Comparison of ENCODE assay signal across 8 mouse cellular contexts in the genomic region with DNA sequence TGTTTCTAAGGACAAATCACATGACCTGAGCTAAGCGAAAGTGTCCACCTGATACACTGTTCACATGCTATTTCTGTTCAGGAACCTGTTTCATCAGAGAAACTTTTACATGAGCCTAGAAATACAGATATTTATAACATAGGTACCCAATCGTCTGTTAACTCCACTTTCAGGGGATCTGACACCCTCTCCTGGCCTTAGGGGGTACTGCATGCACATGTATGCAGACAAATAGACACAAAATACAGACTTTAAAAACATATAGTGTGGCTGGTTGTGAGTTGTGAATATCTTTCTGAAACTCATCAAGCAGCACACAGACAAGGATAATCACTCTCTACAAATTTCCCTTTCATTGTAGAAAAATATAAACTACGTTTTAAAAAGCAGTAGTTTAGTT.
DNase-seq lines count a peak whose midpoint lies in the region; ATAC-seq lines count a peak whose summit lies in the region.
"Had no signal": no experiment of that assay in that cellular context is flagged by ENCODE, and none has a peak within 500 bp of the region (broad histone marks: within the 10 kb centered on the region; RNA-seq: fewer than 3 reads in every experiment).

No protein-coding gene starts in this region.

- H3K4me3 ChIP-seq in heart, embryonic 11.5 days (ENCODE audit: low read depth, low read length) = no peak overlapping the region
- H3K4me3 ChIP-seq in neural tube, embryonic 15.5 days (replicated peaks) = no peak overlapping the region

- H3K27ac ChIP-seq in heart, embryonic 11.5 days (ENCODE audit: low read depth, low read length) = no peak overlapping the region
- H3K27ac ChIP-seq in neural tube, embryonic 15.5 days (replicated peaks) = no peak overlapping the region
- H3K27ac ChIP-seq: macrophage had no signal

- no peak overlapping the region for H3K4me2 ChIP-seq in heart, embryonic 11.5 days
- H3K4me2 ChIP-seq in neural tube, embryonic 15.5 days = no peak overlapping the region

- intact Hi-C loops in heart, postnatal 36 days (cut with DNase I) = loop anchor here (2.0 kb wide), 1 partner anchor 297 kb away; no protein-coding TSS in a partner anchor

- no peak overlapping the region for H3K9ac ChIP-seq in heart, embryonic 11.5 days (ENCODE audit: low read depth, low read length)
- no peak overlapping the region for H3K9ac ChIP-seq in neural tube, embryonic 15.5 days (replicated peaks)

- H3K27me3 ChIP-seq in heart, embryonic 11.5 days (ENCODE audit: control insufficient read depth, insufficient read depth, low read length) = no peaks in the 10 kb centered on the region
- H3K27me3 ChIP-seq in neural tube, embryonic 15.5 days (replicated peaks) = no peaks in the 10 kb centered on the region

- WGBS in heart, embryonic 11.5 days (ENCODE audit: insufficient replicate concordance) = 58% methylated on average over 3 of the region's 3 CpGs
- 55% methylated on average over 3 of the region's 3 CpGs for WGBS in neural tube, embryonic 15.5 days

- no peaks in the 10 kb centered on the region for H3K9me3 ChIP-seq in heart, embryonic 11.5 days (replicated peaks; ENCODE audit: control insufficient read depth, low read length)
- H3K9me3 ChIP-seq in neural tube, embryonic 15.5 days (replicated peaks) = no peaks in the 10 kb centered on the region

- DNase-seq in heart, postnatal 36 days = peak; percentile 13 to 26
- DNase-seq in neural tube, embryonic 10.5 days (ENCODE audit: extremely low spot score, low spot score) = peak; percentile 25
- DNase-seq in adrenal gland, postnatal 36 days = peak; percentile 10 to 17
- DNase-seq in skeletal muscle tissue, adult 2 months (ENCODE audit: low read depth, low spot score) = peak; percentile 10

- no peaks in the 10 kb centered on the region for H3K4me1 ChIP-seq in heart, embryonic 11.5 days (ENCODE audit: control insufficient read depth, insufficient read depth, low read length)
- peaks cover 9% of the 10 kb centered on the region; the same call in 1 of the 2 replicates for H3K4me1 ChIP-seq in neural tube, embryonic 15.5 days

- no peaks in the 10 kb centered on the region for H3K36me3 ChIP-seq in heart, embryonic 11.5 days (ENCODE audit: control insufficient read depth, insufficient read depth, low read length)
- H3K36me3 ChIP-seq in neural tube, embryonic 15.5 days = no peaks in the 10 kb centered on the region

- no peak for ATAC-seq in heart, embryonic 11.5 days (replicated peaks; ENCODE audit: insufficient number of reproducible peaks, low FRiP score, low TSS enrichment)
- no peak for ATAC-seq in neural tube, embryonic 15.5 days (ENCODE audit: low FRiP score)
- no peak for ATAC-seq in frontal cortex, adult (ENCODE audit: low TSS enrichment)
